Mouse (Mus musculus) olfactory bulb, adult 2 months (tissue): ENCODE measurements at regions not wholly inside any gene's neighbourhood (a gene's known extent, or its start where the extent isn't known, plus 50 kb on each side); places are given as distances from the start of the nearest gene placed in this dataset.

Experiments
- CTCF ChIP-seq: fragments of 200-500 bp; IDR thresholded peaks from 2 replicates; pipeline ENCODE4 v1.5.1; 2012; ENCODE audit warnings: low read depth, mild to moderate bottlenecking, low read length, moderate library complexity; ENCODE audit not compliant: insufficient read depth
- POLR2A ChIP-seq: fragments of 200-500 bp; IDR thresholded peaks from 2 replicates; pipeline ENCODE4 v1.6.1; 2012; ENCODE audit warnings: mild to moderate bottlenecking, low read depth, low read length, moderate library complexity; ENCODE audit not compliant: insufficient read depth

- no peak for TF ChIP-seq CTCF
- TF ChIP-seq POLR2A, result no peak
These were observed 244.5 kb downstream of the Rngtt start for GRCm38 (mm10) chr4:33554606-33555005.
